Mouse (Mus musculus) liver, embryonic 18 days (tissue): ENCODE data around the gene Gm5624. TPM values are rescaled to one million over a fixed set of nuclear protein-coding genes. Genes with fewer than 3 reads are reported as not detected.

ENCODE experiments used
- polyA plus RNA-seq: library from polyadenylated mRNA; depleted of rRNA; stranded (reverse); fragments of >200 nt; gene quantifications from 2 replicates; pipeline ENCODE4 v1.2.3, GENCODE M21; 2012; rRNA removed

The Gm5624 gene
- polyA plus RNA-seq = not detected in 2 replicates

DNA sequence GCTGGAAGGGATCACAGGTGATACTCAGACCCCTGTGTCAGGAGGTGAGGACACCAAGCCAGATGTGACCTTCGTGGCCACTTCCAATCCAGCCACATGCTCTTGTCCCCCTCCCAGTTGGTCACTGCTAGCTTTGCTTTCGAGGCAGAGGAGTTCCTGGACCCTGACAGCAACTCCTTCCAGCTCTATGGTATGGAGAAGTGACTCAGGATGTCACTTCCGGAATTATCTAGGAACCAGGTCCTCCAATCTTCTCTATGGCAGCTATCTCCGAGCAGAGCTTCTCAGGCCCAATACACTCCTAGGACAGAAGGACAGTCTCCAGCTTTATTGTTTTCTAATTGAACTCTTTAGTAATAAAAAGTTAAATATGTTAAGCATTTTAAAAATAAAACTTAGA, at the start of gene Gm5624:
Gene Gm5624 (minus strand): TSS at position 202 of the 400 bp plus-strand sequence.

GRCm38 (mm10) chr14:44582853-44583252, 44.9 kb downstream of the Gm5624 start, which contains the start of gene Gm8247:
Gene Gm8247, plus strand, starts transcription at chr14:44583153.

DNA sequence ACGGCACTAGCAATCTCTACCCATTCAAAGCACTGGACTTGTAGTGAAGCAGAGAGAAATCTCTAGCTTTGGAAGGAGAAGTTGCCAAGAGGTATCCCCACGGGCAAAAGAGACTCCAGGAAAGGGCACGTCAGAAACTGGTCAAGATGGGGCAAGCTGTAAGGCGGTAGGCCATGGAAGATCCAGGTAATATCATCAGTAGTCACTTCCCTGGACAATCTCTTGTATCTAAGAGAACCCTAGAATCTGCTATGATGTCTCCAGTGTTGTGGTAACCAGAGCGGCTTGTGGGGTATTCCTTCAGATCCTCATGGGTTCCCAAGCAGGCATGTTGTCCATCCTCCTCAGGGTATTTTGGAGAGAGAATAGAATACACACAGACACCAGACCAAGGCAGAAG, 109.8 kb downstream of the Gm5624 start, which contains the start of gene Gm17093:
Gene Gm17093 (plus strand): TSS at position 301 of the 400 bp plus-strand sequence.

Other genes starting within 250 kb of the Gm5624 start
- gene Gm3371, start 217.2 kb downstream of the Gm5624 start, polyA plus RNA-seq = not detected in 2 replicates
- not detected in 2 replicates for gene Gm8232, start 194.3 kb downstream of the Gm5624 start, polyA plus RNA-seq
- not detected in 2 replicates for gene BC061237, start 135.5 kb downstream of the Gm5624 start, polyA plus RNA-seq
- gene Gm17093, start 109.7 kb downstream of the Gm5624 start, polyA plus RNA-seq = not detected in 2 replicates
- gene Gm8247, start 44.8 kb downstream of the Gm5624 start, polyA plus RNA-seq = not detected in 2 replicates
- not detected in 2 replicates for gene Gm8257, start 78.5 kb upstream of the Gm5624 start, polyA plus RNA-seq
- gene Gm8267, start 122.4 kb upstream of the Gm5624 start, polyA plus RNA-seq = not detected in 2 replicates
- 0.02 TPM in 1 of 2 replicates, not detected in the other for gene Ptgdr, start 231.4 kb upstream of the Gm5624 start, polyA plus RNA-seq